Mouse (Mus musculus) left cerebral cortex, postnatal 25 days (tissue): ENCODE results near the gene Olfr47. TPM values are rescaled to one million over a fixed set of nuclear protein-coding genes. Genes with fewer than 3 reads are reported as not detected.

Source experiments
- total RNA-seq, 2 experiments: library from RNA; stranded (reverse); gene quantifications; 2 replicates each; pipeline ENCODE4 v1.2.3; 2021

Olfr47 gene
- total RNA-seq, 2 experiments from 2014 or later = not detected

Other genes starting within 250 kb of the Olfr47 start
- not detected for gene Olfr441, start 125.2 kb upstream of the Olfr47 start, total RNA-seq
- gene Olfr237-ps1, start 85.0 kb upstream of the Olfr47 start, total RNA-seq = not detected
- not detected for gene Olfr437, start 68.2 kb upstream of the Olfr47 start, total RNA-seq
- gene Olfr13, start 59.4 kb upstream of the Olfr47 start, total RNA-seq = not detected
- not detected for gene Olfr435, start 34.4 kb upstream of the Olfr47 start, total RNA-seq
- not detected for gene Olfr434, start 18.5 kb upstream of the Olfr47 start, total RNA-seq
- gene Arhgef5, start 34.1 kb downstream of the Olfr47 start, total RNA-seq = 1 to 10 TPM; 2.6 to 3.4 TPM
- gene Nobox, start 78.0 kb downstream of the Olfr47 start, total RNA-seq = not detected